Mouse (Mus musculus) heart, postnatal 0 days (tissue): ENCODE data around the gene Rere. TPM values are rescaled to one million over a fixed set of nuclear protein-coding genes. Genes with fewer than 3 reads are reported as not detected.

ENCODE experiments used
- ATAC-seq: fragments of 200-750 bp; cut with Nextera tagmentation; 2 replicates; pipeline ENCODE4 v1.8.0; 2017; ENCODE audit warnings: low read depth, moderate number of reproducible peaks, moderate library complexity; ENCODE audit not compliant: insufficient read depth
- DNase-seq: peaks from one replicate; pipeline ENCODE4 v3.0.0-alpha.2; 2016; ENCODE audit warnings: low spot score
- H3K27ac ChIP-seq: fragments of 300-500 bp; sonication (generic); 2 replicates; pipeline ENCODE4 v1.5.1; 2014; ENCODE audit warnings: low read depth, mild to moderate bottlenecking
- H3K27me3 ChIP-seq: fragments of 300-500 bp; sonication (generic); 2 replicates; pipeline ENCODE4 v1.6.1; 2014; ENCODE audit warnings: low read length, mixed read lengths; ENCODE audit not compliant: control insufficient read depth, insufficient read depth
- H3K36me3 ChIP-seq: fragments of 300-500 bp; sonication (generic); replicated peaks from 2 replicates; pipeline ENCODE4 v1.6.1; 2014; ENCODE audit warnings: low read length, mixed read lengths; ENCODE audit not compliant: control insufficient read depth, insufficient read depth
- H3K4me1 ChIP-seq: fragments of 300-500 bp; sonication (generic); 2 replicates; pipeline ENCODE4 v1.6.1; 2014; ENCODE audit warnings: antibody characterized with exemption; ENCODE audit not compliant: control insufficient read depth, insufficient read depth
- H3K4me2 ChIP-seq: fragments of 300-500 bp; sonication (generic); 2 replicates; pipeline ENCODE4 v1.6.1; 2014; ENCODE audit warnings: low read depth, mild to moderate bottlenecking, low read length, moderate library complexity
- H3K4me3 ChIP-seq: fragments of 300-500 bp; sonication (generic); 2 replicates; pipeline ENCODE4 v1.5.1; 2014; ENCODE audit warnings: low read depth, low read length
- H3K9ac ChIP-seq: fragments of 300-500 bp; sonication (generic); replicated peaks from 2 replicates; pipeline ENCODE4 v1.6.1; 2014; ENCODE audit warnings: low read depth, low read length, mixed read lengths
- H3K9me3 ChIP-seq: fragments of 300-500 bp; sonication (generic); replicated peaks from 2 replicates; pipeline ENCODE4 v1.6.1; 2016; ENCODE audit warnings: low read length; ENCODE audit not compliant: control insufficient read depth
- CTCF ChIP-seq: IDR thresholded peaks from 2 replicates; pipeline ENCODE4 v1.5.1; 2016; ENCODE audit warnings: antibody characterized with exemption, control low read depth, low read depth
- EP300 ChIP-seq: IDR thresholded peaks from 2 replicates; pipeline ENCODE4 v1.6.1; 2016; ENCODE audit warnings: antibody characterized with exemption, low read depth
- WGBS: fragments of 180-500 bp; shearing (Covaris S2); extraction: QIAGEN DNeasy Blood & Tissue Kit; methylation state at CpG from one replicate; pipeline ENCODE4 v1.1.7; 2014; 5-methylcytosine and 5-hydroxymethylcytosine counted together
- polyA plus RNA-seq: library from polyadenylated mRNA; unstranded; fragments of >200 nt; fragmentation: Nextera tagmentation; extraction: Ambion mirVana; gene quantifications from 2 replicates; pipeline ENCODE4 v1.2.1, GENCODE M21; 2015
- total RNA-seq: library from RNA; depleted of rRNA; stranded (reverse); fragments of >200 nt; gene quantifications from 2 replicates; pipeline ENCODE4 v1.2.3, GENCODE M21; 2014; ENCODE audit warnings: low replicate concordance

Gene Rere
- total and polyA plus RNA-seq, 2 experiments from 2014 or later, result 14.6 to 17.9 TPM

DNA sequence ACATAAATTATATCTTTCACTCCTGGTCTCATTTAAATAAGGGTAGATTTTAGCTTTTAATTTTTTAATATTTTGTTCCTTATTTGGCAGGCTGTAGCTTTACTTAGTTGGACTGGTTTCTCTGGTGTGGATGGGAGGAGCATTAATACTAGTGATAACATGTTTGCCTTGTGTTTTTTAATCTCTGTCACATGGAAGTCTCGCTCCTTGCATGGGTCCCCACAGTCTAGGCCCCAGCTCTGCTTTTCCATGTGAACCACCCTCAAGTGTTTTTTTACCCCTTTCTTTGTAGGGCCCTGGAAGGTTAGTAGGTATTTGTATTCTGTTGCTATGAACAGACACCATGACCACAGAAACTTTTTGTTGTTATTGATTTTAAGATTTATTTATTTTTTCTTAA is 238.6 kb downstream of the Rere start:
- H3K27ac ChIP-seq, result no peak overlapping the region

DNA sequence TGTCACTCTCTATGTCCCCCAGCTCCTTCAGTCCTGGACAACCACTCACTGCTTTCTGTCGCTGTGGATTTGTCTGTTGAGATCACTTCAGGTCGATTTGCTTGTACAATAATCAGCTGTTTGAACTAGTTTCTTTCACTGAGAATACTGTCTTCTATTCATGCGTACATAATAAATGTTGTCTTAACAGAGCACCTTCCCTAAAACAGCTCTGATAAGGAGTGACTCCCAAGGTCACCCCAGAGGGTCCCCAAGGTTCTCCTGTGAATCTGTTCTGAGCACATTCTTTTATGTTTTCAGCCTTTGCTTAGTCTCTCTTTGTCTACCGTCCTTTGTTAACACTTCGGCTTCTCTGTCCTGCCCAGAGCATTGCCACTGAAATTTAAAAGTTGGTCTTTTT is 241.0 kb downstream of the Rere start:
- WGBS, result 75% methylated on average over 5 of the region's 5 CpGs

More for the DNA sequence above, 238.6 kb downstream of the Rere start:
- Histone ChIP-seq H3K27me3 (no peaks in the 10 kb centered on the region), H3K4me1 (no peaks in the 10 kb centered on the region), H3K4me3 (no peak overlapping the region), H3K9me3 (no peaks in the 10 kb centered on the region), H3K36me3 (peaks cover 10% of the 10 kb centered on the region; the same call in 1 of the 2 replicates), H3K4me2 (no peak overlapping the region), H3K9ac (no peak overlapping the region)
- DNase-seq, result no peak
- no peak for TF ChIP-seq EP300
- no peak for TF ChIP-seq CTCF
- no peak for ATAC-seq
- 55% methylated on average over 1 of the region's 1 CpGs for WGBS

DNA sequence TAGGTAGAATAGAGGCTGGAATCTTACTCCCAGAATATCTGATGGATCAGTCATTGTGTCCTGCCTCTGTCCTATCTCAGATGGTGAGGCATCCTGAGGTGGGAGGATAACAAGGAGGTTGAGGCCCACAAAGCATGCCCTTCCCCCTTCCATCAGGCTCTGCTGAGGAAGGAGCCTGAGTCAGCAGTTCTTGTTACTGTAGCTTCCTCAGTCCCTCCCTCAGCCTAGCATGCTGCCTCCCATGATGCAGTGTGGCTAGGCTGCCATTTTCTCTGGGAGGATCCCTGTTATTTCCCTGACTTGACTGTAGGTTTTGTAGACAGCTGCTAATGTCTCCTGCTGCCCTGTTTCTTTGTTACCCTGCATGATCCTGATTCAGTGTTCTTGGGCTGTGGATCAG is 241.9 kb downstream of the Rere start:
- Histone ChIP-seq H3K36me3 (peaks cover 10% of the 10 kb centered on the region; the same call in 1 of the 2 replicates), H3K4me2 (no peak overlapping the region), H3K27me3 (no peaks in the 10 kb centered on the region), H3K9me3 (no peaks in the 10 kb centered on the region), H3K4me1 (no peaks in the 10 kb centered on the region), H3K4me3 (no peak overlapping the region), H3K9ac (no peak overlapping the region), H3K27ac (no peak overlapping the region)
- DNase-seq, result no peak
- ATAC-seq, result no peak
- TF ChIP-seq CTCF (no peak), EP300 (no peak)

More for the DNA sequence above, 241.0 kb downstream of the Rere start:
- Histone ChIP-seq H3K9me3 (no peaks in the 10 kb centered on the region), H3K4me2 (no peak overlapping the region), H3K36me3 (peaks cover 10% of the 10 kb centered on the region; the same call in 1 of the 2 replicates), H3K4me3 (no peak overlapping the region), H3K9ac (no peak overlapping the region), H3K27ac (no peak overlapping the region), H3K4me1 (no peaks in the 10 kb centered on the region), H3K27me3 (no peaks in the 10 kb centered on the region)
- no peak for DNase-seq
- ATAC-seq, result no peak
- TF ChIP-seq EP300 (no peak), CTCF (no peak)

DNA sequence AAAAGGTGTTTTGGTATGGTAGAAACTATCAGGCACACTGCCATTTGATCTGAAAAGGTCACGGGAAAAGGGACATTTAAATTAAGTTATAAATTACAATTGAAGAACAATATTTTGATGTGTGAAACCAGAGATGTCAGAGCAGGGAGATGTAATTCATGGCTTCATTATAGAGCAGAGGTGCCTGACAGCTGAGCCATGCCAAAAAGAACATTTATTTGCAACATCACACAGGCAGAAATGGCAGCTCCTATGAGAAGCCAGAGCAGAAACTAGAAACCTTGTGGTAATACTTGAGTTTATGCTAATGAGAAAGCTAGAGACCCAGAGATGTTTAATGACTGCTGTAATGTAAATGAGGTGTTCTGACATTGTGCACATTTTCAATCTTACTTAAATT is 244.8 kb downstream of the Rere start:
- 94% methylated on average over 1 of the region's 1 CpGs for WGBS
- DNase-seq, result no peak

DNA sequence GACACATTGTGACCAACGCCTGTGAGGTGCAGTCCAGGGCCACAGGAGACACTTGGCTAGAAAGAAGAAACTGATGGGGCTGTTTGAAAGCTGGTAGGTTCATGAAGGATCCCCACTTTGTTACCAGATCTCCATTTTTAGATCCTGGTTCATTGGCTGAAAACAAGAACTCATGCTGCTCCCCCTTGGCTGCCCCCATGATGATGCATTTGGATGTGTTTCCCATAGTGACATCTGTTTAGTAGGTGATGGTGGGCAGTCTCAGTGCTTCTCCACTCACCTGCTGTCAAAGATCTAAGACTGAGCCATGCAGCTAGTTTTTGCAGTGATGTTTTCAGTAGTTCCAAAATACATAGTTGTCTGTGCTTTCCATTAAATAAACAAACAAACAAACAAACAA is 247.0 kb downstream of the Rere start:
- no peak overlapping the region for H3K27ac ChIP-seq
- no peak for DNase-seq
- ATAC-seq, result no peak
- H3K27me3 ChIP-seq, result no peaks in the 10 kb centered on the region
- H3K9ac ChIP-seq, result no peak overlapping the region
- peaks cover 16% of the 10 kb centered on the region for H3K36me3 ChIP-seq
- 89% methylated on average over 1 of the region's 1 CpGs for WGBS
- TF ChIP-seq EP300 (no peak), CTCF (no peak)
- H3K4me2 ChIP-seq, result no peak overlapping the region
- no peaks in the 10 kb centered on the region for H3K4me1 ChIP-seq
- no peaks in the 10 kb centered on the region for H3K9me3 ChIP-seq
- H3K4me3 ChIP-seq, result no peak overlapping the region

More for the DNA sequence above, 244.8 kb downstream of the Rere start:
- no peak overlapping the region for H3K9ac ChIP-seq
- H3K4me2 ChIP-seq, result no peak overlapping the region
- no peaks in the 10 kb centered on the region for H3K9me3 ChIP-seq
- TF ChIP-seq CTCF (no peak), EP300 (no peak)
- no peak for ATAC-seq
- no peaks in the 10 kb centered on the region for H3K27me3 ChIP-seq
- peaks cover 20% of the 10 kb centered on the region for H3K36me3 ChIP-seq
- no peaks in the 10 kb centered on the region for H3K4me1 ChIP-seq
- no peak overlapping the region for H3K4me3 ChIP-seq
- no peak overlapping the region for H3K27ac ChIP-seq

DNA sequence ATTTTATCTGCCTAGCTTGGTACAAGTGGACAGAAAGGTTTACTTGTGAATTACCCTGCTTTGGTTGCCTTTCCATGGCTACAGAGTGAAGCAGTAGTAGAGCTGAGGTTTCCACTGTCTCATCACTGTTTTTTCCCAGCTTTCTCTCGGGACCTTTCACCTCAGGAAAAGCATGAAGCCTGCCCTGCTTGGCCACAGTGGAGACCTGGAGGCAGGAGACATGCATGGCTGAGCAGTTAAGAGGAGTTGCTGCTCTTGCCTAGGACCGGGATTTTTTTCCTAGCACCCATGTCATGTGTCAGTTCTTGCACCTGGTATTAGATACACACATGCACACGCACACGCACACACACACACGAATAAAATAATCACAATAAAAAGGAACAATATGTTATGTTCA is 247.4 kb downstream of the Rere start:
- Histone ChIP-seq H3K4me2 (no peak overlapping the region), H3K9ac (no peak overlapping the region), H3K27me3 (no peaks in the 10 kb centered on the region), H3K27ac (no peak overlapping the region), H3K4me1 (no peaks in the 10 kb centered on the region), H3K36me3 (peaks cover 16% of the 10 kb centered on the region), H3K4me3 (no peak overlapping the region), H3K9me3 (no peaks in the 10 kb centered on the region)
- TF ChIP-seq CTCF, result no peak
- TF ChIP-seq EP300, result no peak
- 88% methylated on average over 5 of the region's 5 CpGs for WGBS
- no peak for DNase-seq
- ATAC-seq, result no peak
